Mouse (Mus musculus) monocyte, adult 5-6 weeks (primary cell): ENCODE results near the gene Mink1. TPM values are rescaled to one million over a fixed set of nuclear protein-coding genes. Genes with fewer than 3 reads are reported as not detected.

Source experiments
- ATAC-seq: fragments of 153-309, 156-312 bp; replicated peaks from 2 replicates; pipeline ENCODE4 v1.8.0; 2017; ENCODE audit warnings: mild to moderate bottlenecking; ENCODE audit not compliant: low TSS enrichment, insufficient number of reproducible peaks, severe bottlenecking, poor library complexity, low FRiP score
- total RNA-seq: library from RNA; stranded (forward); fragments of 200-1000, 200-491, 200-594 nt; gene quantifications from 3 replicates; pipeline ENCODE4 v1.2.3, GENCODE M21; 2017

Gene Mink1
- total RNA-seq, 1 experiment from 2014 or later = 50.8 TPM

DNA sequence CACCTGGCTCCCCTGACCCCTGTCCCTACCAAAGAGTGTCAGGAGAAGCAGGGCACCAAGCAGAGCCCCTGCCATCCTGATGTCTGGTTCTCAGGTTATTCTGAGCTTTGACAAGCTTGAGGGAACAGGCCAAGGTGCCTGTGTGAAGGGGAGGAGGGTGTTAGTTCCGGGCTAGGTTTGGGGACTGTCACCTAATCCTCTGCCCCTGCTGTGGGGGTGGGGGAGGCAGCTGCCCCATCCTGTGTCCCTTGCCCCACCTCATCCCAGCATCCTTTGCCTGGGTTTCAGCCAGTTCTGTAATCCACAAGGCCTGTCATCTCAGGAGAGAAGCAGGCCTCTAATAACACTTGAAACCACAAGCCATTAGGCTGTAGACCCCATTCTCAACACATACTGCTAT is 56.4 kb downstream of the Mink1 start, which contains the start of gene Chrne:
Chrne (minus strand) TSS at position 116 of the 400 bp plus-strand sequence.
- ATAC-seq = no peak

DNA sequence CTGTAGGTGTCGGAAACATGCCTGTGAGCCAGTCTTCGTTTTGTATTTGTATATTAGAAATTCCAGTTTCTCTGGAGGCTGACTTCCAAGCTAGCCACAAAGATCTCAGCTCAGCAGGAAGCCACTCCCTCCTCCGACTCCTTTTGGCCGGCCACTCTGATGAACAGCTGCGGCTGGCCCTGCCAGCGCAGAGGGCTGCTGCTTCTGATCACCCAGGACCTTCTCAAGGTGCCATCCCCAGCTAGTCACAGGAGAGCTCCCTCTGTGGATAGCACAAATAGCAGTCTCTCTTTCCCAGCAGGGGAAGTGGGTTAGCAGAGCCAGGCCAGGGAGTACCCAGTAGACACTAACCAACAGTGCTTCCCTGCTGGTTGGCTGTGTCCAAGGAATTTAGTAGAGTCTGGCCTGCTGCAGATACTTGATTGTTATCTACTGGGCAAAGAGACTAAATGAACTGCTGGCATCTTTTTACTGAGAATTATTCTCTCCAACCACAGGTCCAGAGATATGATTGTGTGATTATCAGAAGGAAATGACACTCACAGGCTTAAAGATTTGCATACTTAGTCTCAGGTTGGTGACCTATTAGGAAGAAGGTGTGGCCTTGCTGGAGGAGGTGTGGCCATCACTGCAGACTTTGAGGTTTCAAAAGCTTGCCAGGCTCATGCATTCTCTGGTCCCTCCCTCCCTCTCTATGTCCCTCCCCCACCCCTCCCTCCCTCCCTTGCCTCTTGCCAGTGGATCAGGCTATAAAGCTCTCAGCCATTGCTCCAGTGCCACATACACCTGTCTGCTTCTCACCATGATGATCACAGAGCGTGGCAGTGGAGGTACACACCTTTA is 59.5 kb downstream of the Mink1 start:
- no peak for ATAC-seq

DNA sequence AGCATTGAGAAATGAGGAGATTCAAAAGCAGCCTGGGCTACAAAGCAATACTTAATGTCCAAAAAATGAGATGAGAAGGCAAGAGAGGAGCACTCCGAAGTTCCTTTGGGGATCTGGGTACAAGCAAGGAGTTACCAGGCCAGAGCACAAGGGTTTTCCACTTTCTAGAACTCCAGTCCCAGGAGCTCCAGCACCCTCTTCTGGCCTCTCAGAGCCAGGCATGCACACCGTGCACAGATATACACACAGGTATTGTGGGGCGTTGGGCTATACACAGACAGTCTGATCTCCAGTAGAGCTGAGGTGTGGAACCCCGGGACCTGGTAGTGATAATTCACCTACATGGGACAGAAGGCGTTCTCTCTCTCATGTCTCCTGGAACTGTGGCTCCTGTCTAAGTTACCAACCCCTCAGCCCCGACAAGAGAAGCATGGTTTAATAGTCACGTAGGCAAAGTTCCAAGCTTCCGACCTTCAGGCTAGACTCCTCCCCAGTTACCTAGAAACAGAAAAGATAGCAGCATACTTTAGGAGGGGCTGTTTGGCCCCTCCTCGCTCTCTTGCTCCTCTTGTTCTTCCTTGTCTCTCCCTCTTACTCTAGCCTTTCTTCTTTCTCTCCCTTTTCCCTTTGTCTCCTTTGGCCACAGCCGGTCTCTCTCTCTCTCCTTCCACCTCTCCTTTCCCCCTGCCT is 60.5 kb downstream of the Mink1 start:
- no peak for ATAC-seq

DNA sequence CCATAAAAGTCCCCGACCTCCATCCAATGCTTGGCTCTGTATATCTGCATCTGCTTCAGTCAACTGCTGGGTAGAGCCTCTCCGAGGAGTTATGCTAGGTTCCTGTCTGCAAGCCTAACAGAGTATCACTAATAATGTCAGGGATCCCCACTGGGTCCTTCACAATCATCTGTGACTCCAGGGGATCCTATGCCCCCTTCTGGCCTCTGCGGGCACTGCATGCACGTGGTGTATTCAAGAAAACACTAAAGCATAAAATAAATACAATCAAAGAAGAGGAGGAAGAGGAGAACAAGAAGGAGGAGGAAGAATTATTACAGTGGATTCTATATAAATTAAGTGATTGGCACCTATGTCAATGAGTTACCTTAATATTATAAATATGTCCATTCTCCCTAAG is 62.8 kb downstream of the Mink1 start:
- peak; percentile 69 for ATAC-seq

DNA sequence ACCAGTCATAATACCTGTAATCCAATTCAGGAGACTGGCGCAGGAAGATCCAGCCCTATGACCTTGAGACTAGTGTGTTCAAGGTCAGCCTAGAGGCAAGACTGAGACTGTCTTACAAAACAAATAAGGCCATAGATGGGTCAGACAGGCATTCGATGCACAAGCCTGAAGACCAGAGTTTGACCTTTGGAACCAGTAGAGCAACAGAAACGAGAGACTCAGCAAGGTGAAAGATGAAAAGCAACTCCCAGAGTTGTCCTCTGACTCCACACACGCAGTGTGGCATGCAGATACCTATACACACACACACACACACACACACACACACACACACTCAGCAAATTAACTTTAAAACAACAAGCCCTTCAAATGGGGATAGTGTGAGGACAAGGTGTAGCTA is 64.2 kb downstream of the Mink1 start:
- ATAC-seq = no peak

DNA sequence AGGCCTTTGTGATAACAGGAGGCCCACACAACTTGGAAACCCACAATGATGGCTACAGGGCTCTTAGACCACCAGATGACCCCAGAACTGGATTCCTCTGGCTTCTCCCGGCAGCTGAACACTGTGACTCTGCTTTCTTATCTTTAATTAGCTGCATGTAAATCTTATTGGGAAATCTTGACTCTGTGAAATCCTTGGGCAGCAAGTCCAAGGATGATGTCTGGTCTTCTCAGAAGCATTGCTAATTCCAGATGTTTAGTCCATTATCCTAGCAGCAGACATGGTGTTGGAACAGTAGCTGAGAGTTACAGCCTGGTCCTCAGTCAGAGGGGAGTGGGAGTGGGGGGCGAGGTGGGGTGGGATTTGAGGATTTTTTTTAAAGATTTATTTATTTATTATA is 65.8 kb downstream of the Mink1 start:
- ATAC-seq = no peak

DNA sequence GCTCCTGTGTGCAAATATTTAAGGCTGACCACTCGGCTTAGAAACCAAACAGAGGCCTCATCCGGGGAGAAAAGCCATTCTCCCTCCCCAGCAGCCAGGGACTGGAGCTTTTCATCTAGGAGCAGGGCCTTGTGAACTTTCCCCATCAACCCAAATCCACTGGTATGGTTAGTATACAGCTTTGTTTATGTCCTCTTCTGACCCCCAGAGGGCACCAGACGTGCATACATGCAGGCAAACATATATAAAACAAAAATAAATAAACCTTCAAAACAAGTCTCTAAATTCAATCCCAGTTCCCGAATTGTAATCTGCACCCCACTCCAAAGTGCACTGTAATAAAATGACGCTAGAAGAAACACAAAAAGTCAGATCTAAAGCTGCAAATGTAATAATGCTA is 66.9 kb downstream of the Mink1 start:
- peak; percentile 57; the same call in 1 of the 2 replicates for ATAC-seq

DNA sequence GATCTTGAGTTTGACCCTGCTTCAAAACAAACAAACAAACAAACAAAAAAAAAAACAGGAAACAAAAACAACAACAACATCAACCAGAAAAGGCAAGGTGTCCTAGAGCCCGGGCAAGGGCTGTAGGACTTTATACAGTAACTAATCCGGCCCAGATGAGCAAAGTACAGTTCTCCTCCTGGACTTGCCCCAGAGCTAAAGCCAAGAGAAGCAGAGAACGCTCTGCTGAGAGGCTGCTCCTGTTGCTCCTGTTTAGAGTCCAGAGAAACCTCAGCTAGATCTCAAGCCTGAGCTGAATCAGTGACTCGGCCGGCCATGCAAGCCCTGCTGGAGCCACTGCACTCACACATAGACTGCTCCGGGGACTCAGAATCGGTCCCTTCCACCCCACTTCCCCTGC is 67.4 kb downstream of the Mink1 start:
- no peak for ATAC-seq

DNA sequence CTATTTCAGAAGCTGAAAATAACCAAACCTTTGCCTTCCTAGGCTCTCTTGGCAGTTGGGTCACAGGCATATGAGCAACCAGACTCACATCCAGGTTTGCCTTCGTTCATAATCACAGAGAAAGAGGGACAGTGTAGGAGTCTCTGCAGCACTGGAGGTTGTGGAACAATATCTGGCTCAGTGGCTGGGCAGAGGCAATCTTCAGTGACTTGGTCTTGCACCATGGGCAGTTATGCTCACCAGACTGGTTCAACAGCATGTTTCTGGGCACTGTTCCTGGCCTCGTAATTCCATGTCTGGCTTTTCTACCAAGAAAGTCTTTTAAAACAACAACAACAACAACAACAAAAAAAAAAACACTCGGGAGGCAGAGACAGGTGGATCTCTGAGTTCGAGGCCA is 72.9 kb downstream of the Mink1 start:
- ATAC-seq = no peak

DNA sequence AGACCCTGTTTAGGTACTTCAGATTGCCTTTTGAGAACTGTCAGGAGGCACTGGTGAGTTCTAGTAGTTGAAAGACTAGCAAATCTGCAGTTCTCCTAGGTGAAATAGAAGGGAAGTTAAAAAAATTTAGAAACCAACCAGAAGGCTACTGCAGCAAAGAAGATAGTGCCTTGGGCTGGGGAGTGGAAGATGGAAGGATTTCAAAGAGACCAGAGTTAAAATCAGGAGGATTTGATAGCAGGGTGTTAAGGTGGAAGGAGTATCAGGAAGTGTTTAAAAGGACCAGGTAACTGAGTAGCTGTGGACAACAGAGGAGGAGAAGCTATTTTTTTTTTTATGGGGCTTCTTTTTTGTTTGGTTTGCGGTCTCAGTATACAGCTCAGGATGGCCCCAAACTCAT is 75.1 kb downstream of the Mink1 start:
- ATAC-seq = no peak

DNA sequence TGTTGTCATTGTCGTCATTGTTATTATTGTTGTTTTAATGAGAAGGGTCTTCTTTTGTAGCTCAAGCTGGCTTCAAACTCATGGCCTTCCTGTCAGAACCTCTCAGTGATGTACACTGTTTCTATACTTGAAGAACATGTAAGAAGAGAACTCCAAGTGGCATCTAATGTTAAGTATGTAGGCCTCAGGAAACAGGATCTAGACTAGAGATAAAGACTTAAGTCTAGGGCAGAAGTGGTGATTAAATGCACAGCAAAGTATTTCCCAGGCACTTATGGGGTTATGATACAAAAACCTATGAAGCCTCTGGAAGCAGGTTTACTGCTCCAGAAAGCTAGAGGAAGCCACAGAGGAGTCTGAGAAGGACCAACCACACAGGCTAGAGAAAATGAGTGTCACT is 75.6 kb downstream of the Mink1 start:
- ATAC-seq = no peak

DNA sequence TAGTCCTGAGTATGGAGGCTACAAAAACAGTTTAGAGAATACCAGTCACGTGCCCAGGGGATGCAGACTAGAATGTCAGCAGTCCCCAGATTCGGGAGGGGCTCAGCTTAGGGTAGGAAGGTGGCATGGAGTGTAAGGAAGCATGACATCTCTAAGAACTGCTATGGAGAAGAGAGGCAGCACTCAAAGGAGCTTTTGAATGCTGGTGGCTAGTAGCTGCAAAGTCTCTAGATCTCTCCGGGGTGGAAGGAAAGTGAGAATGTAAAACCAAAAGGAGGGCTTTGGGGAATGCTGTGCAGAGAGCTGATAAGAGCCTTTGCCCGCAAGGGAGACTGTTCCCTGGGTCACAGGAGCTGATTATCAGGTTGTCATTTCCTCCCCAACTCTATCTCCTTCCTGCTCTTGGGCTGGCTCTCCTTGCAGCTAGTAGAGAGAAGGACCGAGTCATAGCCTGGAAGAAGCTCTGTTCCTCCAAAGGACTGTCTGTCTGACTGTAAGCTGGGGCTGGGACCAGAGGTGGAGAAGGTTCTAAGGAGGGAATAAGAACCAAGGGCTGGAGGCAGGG is 76.1 kb downstream of the Mink1 start, which contains the start of gene Gp1ba:
Gp1ba (plus strand) TSS at position 409 of the 565 bp plus-strand sequence.
- ATAC-seq = no peak

DNA sequence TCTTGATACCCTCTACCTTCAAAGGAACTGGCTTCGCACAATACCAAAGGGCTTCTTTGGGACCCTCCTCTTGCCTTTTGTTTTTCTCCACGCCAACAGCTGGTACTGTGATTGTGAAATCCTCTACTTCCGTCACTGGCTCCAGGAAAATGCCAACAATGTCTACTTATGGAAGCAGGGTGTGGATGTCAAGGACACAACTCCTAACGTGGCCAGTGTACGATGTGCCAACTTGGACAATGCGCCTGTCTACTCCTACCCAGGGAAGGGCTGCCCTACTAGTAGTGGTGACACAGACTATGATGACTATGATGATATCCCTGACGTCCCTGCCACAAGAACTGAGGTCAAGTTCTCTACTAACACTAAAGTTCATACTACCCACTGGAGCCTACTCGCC is 77.3 kb downstream of the Mink1 start:
- ATAC-seq = no peak

DNA sequence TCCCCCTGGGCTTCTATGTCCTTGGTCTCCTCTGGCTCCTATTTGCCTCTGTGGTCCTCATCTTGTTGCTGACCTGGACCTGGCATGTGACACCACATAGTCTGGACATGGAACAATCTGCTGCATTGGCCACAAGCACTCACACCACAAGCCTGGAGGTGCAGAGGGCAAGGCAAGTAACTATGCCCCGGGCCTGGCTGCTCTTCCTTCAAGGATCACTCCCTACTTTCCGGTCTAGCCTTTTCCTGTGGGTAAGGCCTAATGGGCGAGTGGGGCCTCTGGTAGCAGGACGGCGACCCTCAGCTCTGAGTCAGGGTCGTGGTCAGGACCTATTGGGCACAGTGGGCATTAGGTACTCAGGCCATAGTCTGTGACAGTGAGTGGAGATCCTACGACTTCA is 78.6 kb downstream of the Mink1 start:
- ATAC-seq = no peak

DNA sequence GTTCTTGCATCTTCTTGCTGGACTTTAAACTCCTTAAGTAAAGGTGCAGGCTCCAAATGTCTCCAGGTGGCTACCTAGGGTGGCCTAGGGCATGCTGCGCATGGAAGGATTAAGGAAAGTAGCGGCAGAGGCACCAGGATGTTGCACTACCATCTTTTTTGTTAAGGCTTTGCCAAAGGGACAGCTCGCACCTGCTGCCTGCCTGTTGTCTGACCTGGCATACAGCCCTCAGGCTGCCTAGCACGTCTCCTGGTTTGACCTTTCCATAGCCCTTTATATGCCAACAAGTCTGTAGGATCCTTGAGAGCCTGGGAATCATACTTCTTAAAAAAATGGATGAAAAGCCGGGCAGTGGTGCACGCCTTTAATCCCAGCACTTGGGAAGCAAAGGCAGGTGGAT is 80.4 kb downstream of the Mink1 start:
- ATAC-seq = no peak

DNA sequence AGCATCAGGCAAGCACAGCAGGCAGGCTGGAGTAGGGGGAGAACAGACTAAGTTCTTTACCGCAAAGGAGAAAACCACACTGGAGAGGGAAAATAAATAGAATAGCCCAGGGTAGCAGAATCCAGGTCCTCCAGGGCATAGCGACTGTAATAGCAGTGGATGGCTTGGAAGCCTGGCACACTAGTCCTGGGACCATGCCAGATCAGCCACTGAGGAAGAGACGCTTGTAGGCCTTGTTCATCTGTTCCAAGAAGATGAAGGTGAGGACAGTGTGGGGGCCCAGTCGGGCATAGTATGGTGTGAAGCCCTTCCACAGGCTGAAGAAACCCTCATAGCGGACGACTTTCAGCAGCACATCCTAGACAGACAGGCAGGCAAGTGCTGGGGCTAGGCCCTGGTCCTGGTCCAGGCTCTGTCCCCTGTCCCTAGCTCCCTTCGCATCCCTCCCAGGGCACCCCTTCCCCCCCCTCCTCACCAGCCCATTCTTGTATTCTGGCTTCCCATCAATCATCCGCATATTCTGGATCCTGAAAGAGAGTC is 82.0 kb downstream of the Mink1 start:
- ATAC-seq = no peak

DNA sequence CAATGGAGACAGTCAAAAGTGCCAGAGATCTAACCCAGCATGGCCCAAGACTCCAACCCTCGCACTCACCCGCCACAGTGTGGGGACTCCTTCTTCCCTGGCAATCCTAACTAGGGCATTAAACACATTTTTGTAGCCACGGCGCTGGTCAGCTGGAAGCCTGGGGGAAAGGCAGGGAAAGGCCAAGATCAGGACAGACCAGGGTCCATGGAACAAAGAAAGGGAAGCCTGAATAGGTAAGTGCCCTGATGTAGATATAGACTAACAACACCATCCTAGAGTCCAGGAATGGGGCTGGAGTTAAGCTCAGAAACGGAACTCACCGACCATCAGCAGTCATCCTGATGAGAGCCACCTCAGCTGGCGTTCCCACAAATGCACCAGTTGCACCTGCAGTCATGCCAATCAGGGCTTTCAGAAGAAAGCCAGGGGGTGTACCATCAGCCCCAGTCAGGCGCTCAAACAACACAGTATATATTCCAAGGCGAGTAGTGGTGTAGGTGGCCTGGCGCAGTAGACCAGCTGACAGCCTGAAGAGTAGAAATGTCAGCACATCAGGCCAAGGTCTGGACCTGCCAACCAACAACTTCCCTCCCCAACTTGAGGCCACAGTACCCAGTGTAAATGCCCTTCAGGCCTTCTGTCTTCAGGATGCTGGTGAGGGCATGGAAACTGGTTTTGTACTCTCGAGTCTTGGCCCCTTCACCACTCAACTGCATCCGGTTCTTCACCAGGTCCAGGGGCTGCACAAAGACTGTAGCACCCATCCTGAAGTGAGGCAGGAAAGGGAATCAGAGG is 83.0 kb downstream of the Mink1 start:
- ATAC-seq = no peak

DNA sequence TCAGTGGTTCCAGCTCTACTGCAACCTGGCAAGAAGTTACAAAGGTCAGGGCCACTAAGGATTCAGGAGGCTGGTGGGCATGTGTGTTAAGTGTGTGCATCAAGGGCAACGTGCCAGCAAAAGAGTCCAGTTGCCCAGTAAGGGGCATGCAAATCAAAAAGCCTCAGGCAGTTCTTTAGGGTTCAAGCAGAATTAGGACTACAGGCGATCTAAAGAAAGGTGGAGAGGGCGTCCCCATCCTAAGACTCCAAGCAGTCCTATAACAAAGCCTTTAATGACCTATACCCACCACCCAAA is 83.5 kb downstream of the Mink1 start:
- no peak for ATAC-seq
